Mouse (Mus musculus) kidney, adult 2 months (tissue): Measurements from ENCODE around the gene Azin2.

ENCODE experiments used
- CTCF ChIP-seq: fragments of 200-500 bp; conservative IDR thresholded peaks from 2 replicates; pipeline ENCODE4 v1.5.1; 2011; ENCODE audit warnings: low read depth, mild to moderate bottlenecking, control low read depth, low read length, moderate library complexity, mixed read lengths; ENCODE audit not compliant: insufficient read depth, insufficient read length
- POLR2A ChIP-seq: fragments of 200-500 bp; IDR thresholded peaks from one replicate; pipeline ENCODE4 v1.6.1; 2011; ENCODE audit warnings: low read depth, low read length, control low read depth

- TF ChIP-seq CTCF (no peak), POLR2A (no peak)
Observed at GRCm38 (mm10) chr4:128950461-128950860, 11.8 kb downstream of the Azin2 start.
